Mouse (Mus musculus): ENCODE results near the gene Galnt9.

The Galnt9 gene

DNA sequence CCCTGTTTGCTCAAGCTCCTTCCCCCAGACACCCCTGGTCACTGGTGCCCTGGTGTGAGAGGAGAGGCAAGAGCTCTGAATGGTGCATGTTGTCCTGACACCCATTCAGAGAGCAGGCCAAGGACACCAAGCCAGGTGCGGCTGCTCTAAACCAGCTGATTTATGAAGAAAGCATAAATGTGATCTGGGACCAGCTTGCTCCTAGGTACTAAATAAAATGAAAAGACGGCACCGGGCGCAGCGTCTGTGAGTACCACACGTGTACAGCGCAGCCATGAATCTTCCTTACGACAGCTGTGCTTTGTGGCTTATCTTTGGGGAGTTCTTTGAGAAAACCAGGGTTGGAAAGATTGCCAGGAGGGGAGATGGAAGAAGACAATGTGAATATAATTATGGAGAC, 8.2 kb upstream of the Galnt9 start:
- DNase-seq (ENCODE audit: low read depth, low spot score): no peak

DNA sequence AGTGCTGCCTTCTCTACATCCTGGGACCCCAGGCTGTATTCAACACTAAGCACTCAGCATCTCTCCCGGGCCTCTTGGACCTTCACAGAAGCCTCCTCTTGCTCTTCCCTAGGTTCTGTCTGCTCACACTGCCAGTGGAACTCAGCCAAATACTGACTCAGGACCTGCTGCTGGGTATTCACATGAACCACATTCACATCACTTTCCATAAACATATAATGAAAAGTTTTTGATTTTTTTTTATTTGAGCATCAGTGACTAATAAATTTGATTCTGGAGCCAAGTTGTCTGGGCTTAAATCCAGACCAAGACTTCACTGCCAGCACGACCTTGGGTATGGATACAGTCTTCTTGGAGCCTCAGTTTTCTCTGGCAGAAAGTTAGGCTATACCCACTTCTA, 3.2 kb upstream of the Galnt9 start:
- DNase-seq (ENCODE audit: low read depth, low spot score): no peak

DNA sequence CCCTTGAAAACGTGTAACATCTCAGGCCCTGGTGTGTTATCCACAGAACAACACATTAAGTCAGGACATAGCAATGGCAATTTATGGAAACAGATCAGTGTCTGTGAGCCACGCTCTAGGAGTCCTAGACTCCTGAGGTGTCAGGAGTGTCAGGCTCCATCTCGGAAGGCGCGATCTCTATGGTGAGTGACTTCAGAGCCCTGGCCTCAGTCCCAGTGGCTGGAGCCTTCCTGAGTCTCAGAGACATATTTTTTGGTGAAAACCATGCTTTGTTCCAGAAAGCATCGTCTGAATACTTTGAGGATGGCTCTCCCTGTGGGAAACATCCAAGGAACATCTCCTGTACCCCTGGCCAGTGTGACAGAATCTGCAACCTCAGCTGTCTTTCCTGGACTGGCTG, 2.7 kb upstream of the Galnt9 start:
- no peak for DNase-seq (ENCODE audit: low read depth, low spot score)

- no peak for DNase-seq (ENCODE audit: low read depth, low spot score)
These were observed 525 bp downstream of the Galnt9 start for GRCm38 (mm10) chr5:110544691-110545069.

DNA sequence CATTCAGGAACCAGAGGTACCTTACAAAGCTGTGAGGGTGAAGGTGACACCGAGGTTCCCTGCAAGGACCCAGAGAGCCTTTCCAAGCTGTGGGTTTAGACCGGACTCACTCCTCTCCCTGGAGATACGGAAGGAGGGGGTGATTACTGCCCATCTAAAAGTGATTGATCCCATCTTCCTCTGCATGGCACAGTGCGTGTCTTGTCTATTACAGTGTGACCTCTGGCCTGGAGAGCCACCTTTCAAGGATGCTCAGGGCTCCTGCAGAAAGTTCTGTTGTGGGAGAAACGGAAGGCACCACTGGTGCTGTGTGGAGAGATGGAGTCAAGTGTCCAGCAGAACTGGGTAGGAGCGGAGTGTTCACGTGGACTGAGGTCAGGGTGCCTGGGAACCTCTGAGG, 1.2 kb downstream of the Galnt9 start:
- DNase-seq (ENCODE audit: low read depth, low spot score): no peak

GRCm38 (mm10) chr5:110546136-110546535, 2.0 kb downstream of the Galnt9 start:
- no peak for DNase-seq (ENCODE audit: low read depth, low spot score)

DNA sequence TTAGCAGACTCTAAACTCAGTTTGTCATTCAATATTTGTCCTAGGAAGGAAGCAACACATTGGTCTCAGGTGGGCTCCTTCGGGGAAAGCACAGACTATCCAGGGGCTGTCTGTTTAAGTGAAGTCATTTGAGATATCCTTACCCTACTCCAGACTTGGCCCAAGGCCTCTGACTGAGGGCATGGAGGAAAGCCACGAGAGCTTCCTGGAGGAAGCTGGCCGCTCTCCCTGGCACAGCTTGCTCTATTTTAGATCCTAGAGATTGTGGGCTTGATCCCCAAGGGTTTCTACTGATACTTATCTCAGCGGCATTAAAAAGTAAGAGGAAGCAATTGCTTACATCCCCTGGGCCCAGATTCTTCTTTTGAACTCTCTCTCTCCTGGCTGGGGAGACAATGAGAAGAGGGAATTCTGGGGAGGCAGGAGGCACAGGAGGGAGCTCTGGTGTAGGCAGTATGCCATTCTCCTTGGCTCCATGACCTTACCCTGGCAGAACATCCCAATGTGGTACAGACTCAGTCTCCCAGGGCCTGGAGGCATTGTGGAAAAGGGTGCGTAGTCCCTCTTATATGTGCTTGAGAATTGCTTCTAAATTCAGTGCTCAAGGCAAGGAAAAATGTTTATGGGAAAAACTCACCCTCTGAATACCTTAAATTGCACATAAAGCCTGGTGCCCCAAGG, 2.7 kb downstream of the Galnt9 start:
- no peak for DNase-seq (ENCODE audit: low read depth, low spot score)

GRCm38 (mm10) chr5:110548446-110548845, 4.3 kb downstream of the Galnt9 start:
- DNase-seq (ENCODE audit: low read depth, low spot score): no peak

- no peak for DNase-seq (ENCODE audit: low read depth, low spot score)
These were observed 6.0 kb downstream of the Galnt9 start for GRCm38 (mm10) chr5:110550189-110550588.

DNA sequence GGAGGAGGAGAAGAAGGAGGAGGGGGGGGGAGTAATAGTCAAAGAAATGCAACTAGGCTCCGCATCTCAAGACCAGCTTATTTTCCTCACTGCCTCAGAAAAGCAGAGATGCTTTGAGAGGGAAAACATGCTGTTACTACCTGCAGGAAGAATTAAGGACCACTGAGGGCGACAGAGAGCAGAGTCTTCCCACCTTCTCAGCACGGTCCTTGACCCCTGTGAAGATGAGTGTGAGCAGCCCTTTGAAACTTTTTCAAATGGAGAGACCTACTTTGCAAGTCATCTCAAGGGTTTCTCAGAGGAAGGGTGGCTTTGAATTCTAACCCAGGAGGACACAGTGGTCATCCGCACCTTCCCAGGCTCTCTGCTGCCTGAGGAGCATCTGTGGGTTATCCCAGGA, 6.7 kb downstream of the Galnt9 start:
- DNase-seq (ENCODE audit: low read depth, low spot score): no peak

GRCm38 (mm10) chr5:110552005-110552404, 7.8 kb downstream of the Galnt9 start:
- DNase-seq (ENCODE audit: low read depth, low spot score): no peak

DNA sequence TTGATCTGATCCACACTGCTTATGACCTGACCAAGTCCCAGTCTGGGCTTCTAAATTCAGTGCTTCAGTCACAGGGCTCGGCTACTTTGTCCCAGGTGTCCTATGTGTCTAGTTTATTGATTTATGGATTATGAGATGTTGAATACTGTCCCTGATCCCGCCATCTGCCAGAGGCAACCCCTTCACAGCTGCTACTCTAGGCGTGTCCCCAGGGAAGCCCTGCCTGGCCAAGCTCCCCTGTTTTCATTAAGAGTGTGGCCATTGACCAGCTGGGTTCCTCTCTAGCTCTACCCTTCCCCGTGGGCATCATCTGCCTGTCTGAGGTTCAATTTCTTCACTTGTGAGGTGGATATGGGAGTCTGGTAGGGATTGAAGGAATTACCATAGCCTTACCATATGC, 9.2 kb downstream of the Galnt9 start:
- no peak for DNase-seq (ENCODE audit: low read depth, low spot score)

GRCm38 (mm10) chr5:110555198-110555597, 11.0 kb downstream of the Galnt9 start:
- no peak for DNase-seq (ENCODE audit: low read depth, low spot score)

GRCm38 (mm10) chr5:110558368-110558767, 14.2 kb downstream of the Galnt9 start:
- DNase-seq (ENCODE audit: low read depth, low spot score): no peak

DNA sequence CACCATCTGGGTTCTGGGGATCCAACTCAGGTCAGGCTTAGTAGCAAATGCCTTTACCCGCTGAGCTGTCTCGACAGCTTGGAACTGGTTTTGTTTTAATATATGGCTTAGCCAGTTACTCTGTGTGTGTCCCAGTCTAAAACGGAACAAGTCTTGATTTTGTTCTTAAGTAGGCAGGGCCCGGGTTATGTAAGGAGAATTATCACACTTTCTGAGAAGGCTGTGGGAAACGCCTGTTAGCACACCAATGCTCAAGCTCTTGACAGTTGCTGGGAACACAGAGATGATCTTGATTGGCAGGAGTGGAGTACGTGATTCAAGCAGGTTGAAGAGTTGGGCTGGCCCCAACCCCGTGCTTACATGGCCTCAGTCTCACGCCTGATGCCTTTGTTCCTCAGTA, 15.5 kb downstream of the Galnt9 start:
- no peak for DNase-seq (ENCODE audit: low read depth, low spot score)

GRCm38 (mm10) chr5:110562741-110563326, 18.7 kb downstream of the Galnt9 start:
- DNase-seq (ENCODE audit: low read depth, low spot score): peak; percentile 96

DNA sequence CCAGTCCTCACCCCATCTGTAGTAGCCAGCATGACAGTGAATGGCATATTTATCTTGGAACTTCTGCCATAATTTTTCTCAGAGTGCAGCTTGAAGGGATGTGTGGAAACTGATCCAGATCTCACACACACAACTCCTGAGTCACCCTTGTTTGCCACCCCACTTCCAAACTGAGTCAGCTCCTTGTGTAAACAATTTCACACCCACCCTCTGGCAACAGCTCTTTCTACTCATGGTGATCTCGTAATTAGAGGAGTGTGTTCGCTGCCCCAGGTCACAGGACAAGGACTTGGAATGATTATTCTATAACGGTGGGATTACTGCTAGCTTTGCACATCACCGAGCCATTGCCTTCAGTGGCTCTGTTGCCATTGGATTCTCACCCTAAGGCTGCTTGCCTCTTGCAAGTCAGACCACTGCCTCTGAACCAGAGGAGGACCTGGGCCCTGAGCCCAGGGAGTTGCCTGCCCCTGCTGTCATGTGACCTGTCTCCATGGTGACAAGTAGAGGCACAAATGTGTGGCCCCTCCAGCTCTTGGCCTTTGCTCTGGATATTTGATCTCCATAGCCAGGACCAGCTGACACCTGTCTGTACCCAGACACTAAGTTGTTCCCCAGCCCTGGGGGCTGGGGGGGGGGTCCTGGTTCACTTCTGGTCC, 21.0 kb downstream of the Galnt9 start:
- no peak for DNase-seq (ENCODE audit: low read depth, low spot score)

- no peak for DNase-seq (ENCODE audit: low read depth, low spot score)
These were observed 23.4 kb downstream of the Galnt9 start for GRCm38 (mm10) chr5:110567547-110567946.

DNA sequence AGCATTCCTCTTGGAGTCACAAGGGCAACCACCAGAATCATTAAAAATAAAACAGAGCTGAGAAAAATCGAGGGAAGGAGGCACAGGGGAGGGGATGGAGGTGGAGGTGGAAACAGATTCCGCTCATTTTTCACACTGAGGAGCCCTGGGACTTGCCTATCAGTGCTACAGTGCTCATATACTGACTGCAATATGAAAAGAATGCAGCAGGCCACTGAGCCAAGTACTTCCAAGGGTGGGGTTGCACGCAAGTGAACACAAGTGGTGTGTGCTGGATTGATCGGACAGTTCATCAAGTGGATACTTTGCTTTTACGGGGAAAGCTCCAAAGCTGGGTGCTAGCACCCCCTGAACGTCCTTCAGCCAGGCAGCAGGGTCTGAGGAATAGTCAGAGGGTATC, 30.7 kb downstream of the Galnt9 start:
- no peak for DNase-seq (ENCODE audit: low read depth, low spot score)

DNA sequence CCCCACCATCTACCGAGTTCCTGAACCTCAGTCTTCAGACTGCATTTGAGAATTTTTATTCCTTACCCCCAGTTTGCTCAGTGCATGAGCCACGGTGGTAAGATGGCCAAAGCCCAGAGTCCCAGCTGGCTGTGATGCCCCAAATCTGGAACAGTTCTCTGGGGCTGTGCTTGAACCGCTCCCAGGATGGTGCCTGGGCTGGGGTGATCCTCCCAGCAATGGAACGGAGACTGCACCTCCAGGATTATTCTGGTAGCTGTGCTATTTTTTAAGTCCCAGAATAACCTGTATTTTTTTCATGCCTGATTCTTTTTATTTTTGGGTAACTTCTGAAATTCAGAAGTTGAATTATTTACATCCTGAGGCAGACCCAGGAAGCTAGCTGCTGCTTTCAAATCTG, 35.1 kb downstream of the Galnt9 start:
- peak; percentile 43 for DNase-seq (ENCODE audit: low read depth, low spot score)

- peak; percentile 52 for DNase-seq (ENCODE audit: low read depth, low spot score)
These were observed 36.5 kb downstream of the Galnt9 start for GRCm38 (mm10) chr5:110580569-110581239.

DNA sequence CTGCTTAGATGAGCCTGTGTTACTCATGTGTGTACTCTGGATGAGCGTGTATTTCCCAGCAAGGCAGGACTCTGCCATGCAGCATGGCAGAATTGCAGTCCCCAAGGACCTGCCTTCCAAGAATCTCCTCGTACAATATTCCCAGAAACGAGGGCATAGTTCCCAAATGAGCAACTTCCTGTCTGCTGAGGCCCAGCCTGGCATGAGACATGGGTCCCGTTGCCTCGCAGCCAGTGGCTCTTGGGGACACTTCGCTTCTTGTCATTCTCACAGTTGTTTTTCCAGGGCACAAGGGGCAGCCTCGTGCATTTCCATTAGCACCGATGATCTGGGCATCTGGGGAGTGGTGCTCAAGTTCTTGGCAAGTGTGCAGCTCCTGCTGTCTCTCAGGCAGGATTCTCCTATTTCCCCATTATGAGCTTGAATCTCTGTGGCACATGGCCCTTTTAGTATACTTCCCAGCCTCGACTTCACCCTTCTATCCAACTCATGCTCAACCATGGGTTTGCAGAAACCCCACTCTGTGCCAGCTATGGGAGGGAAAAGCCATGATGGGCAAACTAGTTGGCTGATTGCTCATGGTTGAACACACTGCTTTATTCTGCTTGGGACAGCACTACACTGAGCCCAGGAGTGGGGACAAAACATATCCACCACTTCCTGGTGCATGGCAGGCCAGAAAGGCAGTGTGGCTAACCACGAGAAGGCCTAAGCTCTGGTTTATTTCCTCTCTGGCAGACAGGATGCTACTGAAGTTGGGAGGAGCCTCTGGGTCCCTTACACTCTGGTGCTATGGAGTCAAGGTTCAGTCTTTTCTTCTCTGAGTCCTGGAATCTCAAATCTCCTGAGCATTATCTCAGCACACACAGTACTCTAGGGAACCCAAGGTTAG, 38.7 kb downstream of the Galnt9 start:
- DNase-seq (ENCODE audit: low read depth, low spot score): no peak
